Mouse (Mus musculus) regulatory T cell (primary cell): ENCODE data around the gene Porcn.

Experiments
- in situ Hi-C: fragments of 300-600 bp; cut with MboI, MseI; formaldehyde crosslinking; loops from one replicate; pipeline ENCODE4 v1.15.1; 2025; ENCODE audit warnings: high pct_unique_total_duplicates

Gene Porcn

GRCm38 (mm10) chrX:8206015-8206693 lies at the start of gene Porcn:
Gene Porcn (minus strand): TSS chrX:8206525.
- in situ Hi-C loops, result no loop called here

GRCm38 (mm10) chrX:8255807-8256206 lies 49.5 kb upstream of the Porcn start:
- in situ Hi-C loops, result no loop called here

GRCm38 (mm10) chrX:8253711-8254110 lies 47.4 kb upstream of the Porcn start:
- in situ Hi-C loops, result no loop called here

GRCm38 (mm10) chrX:8252334-8253285 lies 46.3 kb upstream of the Porcn start, which contains the start of gene Ftsj1:
Gene Ftsj1 (minus strand): TSS chrX:8252406.
- in situ Hi-C loops, result no loop called here

- in situ Hi-C loops, result no loop called here
These were observed 45.5 kb upstream of the Porcn start for GRCm38 (mm10) chrX:8251789-8252333.

GRCm38 (mm10) chrX:8248542-8249120 lies 42.3 kb upstream of the Porcn start:
- in situ Hi-C loops, result no loop called here

DNA sequence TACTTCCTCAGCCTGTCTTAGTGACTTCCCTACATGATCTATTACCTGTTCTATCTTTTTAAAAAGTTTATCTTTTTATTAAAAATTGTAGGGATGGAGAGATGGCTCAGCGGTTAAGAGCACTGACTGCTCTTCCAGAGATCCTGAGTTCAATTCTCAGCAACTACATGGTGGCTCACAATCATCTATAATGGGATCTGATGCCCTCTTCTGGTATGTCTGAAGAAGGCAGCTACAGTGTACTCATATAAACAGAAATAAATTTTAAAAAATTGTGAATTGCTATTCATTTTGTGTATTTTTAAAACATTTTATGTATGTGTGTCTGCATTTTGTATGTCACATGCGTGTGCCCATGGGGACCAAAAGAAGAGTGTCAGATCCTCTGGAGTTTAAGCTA lies 41.4 kb upstream of the Porcn start:
- in situ Hi-C loops, result no loop called here

- in situ Hi-C loops, result no loop called here
These were observed 32.6 kb upstream of the Porcn start for GRCm38 (mm10) chrX:8238804-8239395.

DNA sequence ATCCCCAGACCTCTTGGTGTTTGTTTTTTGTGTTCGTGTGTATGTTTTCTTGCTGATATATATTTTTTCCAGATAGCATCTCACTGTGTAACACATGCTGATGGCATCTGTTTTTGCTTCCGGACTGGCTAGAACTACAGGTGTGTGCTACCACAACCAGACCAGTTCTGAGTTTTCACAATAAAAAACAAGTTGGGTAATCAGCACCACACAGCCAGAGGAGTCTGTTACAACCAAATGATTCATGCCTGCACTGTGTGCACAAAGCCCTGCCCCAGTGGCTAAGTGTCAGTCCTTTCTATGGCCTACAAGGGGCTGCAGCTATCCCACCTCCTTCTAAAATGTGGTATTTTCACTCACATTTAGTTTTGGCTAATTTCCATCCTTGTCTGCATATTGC lies 30.4 kb upstream of the Porcn start:
- in situ Hi-C loops, result no loop called here

DNA sequence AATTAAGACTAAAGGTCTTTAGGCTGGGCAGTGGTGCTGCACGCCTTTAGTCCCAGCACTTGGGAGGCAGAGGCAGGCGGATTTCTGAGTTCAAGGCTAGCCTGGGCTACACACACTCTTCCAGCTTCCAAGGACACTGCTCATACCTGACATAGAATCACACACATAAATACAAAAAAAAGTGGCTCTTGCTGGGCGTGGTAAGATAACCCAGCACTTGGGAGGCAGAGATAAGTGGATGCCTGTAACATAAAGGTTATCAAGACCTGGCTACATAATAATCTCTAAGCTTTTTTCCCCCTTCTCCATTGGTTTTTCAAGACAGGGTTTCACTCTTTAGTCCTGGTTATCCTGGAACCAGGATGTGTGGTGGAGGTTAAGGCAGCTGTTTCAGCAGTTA lies 27.3 kb upstream of the Porcn start:
- in situ Hi-C loops, result no loop called here

- in situ Hi-C loops, result no loop called here
These were observed 23.9 kb upstream of the Porcn start for GRCm38 (mm10) chrX:8230272-8230671.

DNA sequence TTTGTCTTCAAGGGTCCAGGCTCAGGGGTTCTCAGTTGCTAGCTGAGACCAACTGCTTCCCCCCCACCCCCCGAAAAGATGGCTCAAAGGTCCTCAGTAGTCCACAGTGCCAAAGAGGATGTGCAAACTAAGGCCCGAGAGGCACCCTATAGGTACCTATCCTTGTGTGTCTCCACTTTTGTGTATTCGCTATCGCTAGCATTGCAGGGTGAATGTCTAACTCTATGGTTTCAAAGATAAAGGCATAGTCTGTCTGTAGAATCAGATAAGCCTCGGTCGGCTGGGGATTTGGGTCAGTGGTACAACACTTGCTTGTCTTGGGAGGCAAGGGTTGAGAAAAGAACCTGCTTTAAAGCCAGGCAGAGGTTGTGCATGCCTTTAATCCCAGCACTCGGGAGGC lies 17.1 kb upstream of the Porcn start:
- in situ Hi-C loops, result no loop called here

- in situ Hi-C loops, result no loop called here
These were observed 16.5 kb upstream of the Porcn start for GRCm38 (mm10) chrX:8222678-8223421.

GRCm38 (mm10) chrX:8222296-8222677 lies 16.0 kb upstream of the Porcn start:
- in situ Hi-C loops, result no loop called here

GRCm38 (mm10) chrX:8219651-8220050 lies 13.3 kb upstream of the Porcn start:
- in situ Hi-C loops, result no loop called here

DNA sequence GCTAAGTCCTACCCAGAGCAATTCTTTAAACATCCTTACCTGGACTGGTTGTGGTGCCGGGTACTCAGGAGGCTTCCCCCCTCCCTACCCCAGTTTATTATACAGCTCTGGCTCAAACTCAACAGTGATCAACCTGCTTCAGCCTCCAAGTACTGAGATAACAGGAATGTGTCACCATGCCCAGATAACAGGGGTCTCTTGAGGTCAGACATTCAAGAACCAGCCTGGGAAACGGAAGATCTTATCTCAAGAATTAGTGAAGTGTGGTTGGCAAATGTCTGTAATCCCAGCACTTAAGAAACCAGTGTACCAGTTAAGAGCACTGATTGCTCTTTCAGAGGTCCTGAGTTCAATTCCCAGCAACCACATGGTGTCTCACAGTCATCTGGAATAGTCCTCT lies 11.8 kb upstream of the Porcn start:
- in situ Hi-C loops, result no loop called here

GRCm38 (mm10) chrX:8217383-8217782 lies 11.1 kb upstream of the Porcn start:
- in situ Hi-C loops, result no loop called here

DNA sequence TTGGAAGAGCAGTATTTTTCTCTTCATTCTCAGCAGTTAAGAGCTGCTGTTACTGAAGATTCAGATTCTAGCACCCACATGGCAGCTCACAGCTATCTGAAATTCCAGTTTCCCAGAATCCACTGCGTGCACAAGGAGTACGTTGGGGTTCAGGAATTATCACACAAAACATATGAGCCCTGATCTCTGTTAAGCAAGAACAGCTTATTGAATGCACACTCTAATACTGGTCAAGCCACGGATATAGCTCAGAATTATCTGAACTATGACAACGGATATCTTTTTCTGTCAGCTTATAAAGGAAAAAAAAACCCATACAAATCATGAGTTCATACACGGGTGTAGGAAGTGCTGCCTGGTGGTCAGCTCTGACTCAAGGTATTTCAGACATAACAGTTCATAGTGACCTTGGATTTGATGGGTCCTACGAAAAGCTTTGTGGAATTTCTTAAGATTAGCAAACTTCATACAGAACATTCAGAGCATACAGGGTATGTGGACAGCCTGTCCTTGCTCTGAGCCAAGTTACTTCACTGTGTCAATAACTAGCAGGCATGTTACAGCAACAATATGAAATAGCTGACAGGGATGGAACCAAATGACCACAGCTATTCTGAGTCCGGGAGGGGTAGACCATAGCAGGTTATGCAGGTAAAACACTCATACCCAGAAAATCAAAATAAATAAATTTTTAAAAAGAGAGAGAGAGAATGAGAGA lies 5.3 kb upstream of the Porcn start:
- in situ Hi-C loops, result no loop called here

- in situ Hi-C loops, result no loop called here
These were observed 3.4 kb upstream of the Porcn start for GRCm38 (mm10) chrX:8209720-8210119.

- in situ Hi-C loops, result no loop called here
These were observed 899 bp upstream of the Porcn start for GRCm38 (mm10) chrX:8207224-8207623.
